Mouse (Mus musculus) hindbrain, embryonic 16.5 days (tissue): ENCODE measurements around the gene Ttc34. TPM values are rescaled to one million over a fixed set of nuclear protein-coding genes. Genes with fewer than 3 reads are reported as not detected.

Experiments
- ATAC-seq: fragments of 200-750 bp; cut with Nextera tagmentation; 2 replicates; pipeline ENCODE4 v1.8.0; 2017; ENCODE audit warnings: moderate TSS enrichment, moderate library complexity
- H3K27ac ChIP-seq: fragments of 300-500 bp; sonication (generic); 2 replicates; pipeline ENCODE4 v1.5.1; 2014; ENCODE audit warnings: low read depth, mild to moderate bottlenecking, control low read depth, low read length, moderate library complexity
- H3K27me3 ChIP-seq: fragments of 300-500 bp; sonication (generic); replicated peaks from 2 replicates; pipeline ENCODE4 v1.6.1; 2014; ENCODE audit warnings: low read length; ENCODE audit not compliant: control insufficient read depth, insufficient read depth
- H3K36me3 ChIP-seq: fragments of 300-500 bp; sonication (generic); 2 replicates; pipeline ENCODE4 v1.6.1; 2014; ENCODE audit warnings: mild to moderate bottlenecking, low read length, moderate library complexity, mixed read lengths; ENCODE audit not compliant: control insufficient read depth, insufficient read depth
- H3K4me1 ChIP-seq: fragments of 300-500 bp; sonication (generic); 2 replicates; pipeline ENCODE4 v1.6.1; 2014; ENCODE audit warnings: low read depth, low read length; ENCODE audit not compliant: control insufficient read depth, insufficient read depth
- H3K4me2 ChIP-seq: fragments of 300-500 bp; sonication (generic); 2 replicates; pipeline ENCODE4 v1.6.1; 2014; ENCODE audit warnings: mild to moderate bottlenecking, low read length, control low read depth, moderate library complexity
- H3K4me3 ChIP-seq: fragments of 300-500 bp; sonication (generic); 2 replicates; pipeline ENCODE4 v1.5.1; 2014; ENCODE audit warnings: mild to moderate bottlenecking, low read length, control low read depth, moderate library complexity
- H3K9ac ChIP-seq: fragments of 300-500 bp; sonication (generic); 2 replicates; pipeline ENCODE4 v1.6.1; 2014; ENCODE audit warnings: low read depth, mild to moderate bottlenecking, control low read depth, low read length, moderate library complexity
- H3K9me3 ChIP-seq: fragments of 300-500 bp; sonication (generic); 2 replicates; pipeline ENCODE4 v1.6.1; 2014; ENCODE audit warnings: mild to moderate bottlenecking, low read length, moderate library complexity; ENCODE audit not compliant: control insufficient read depth
- WGBS: fragments of 180-500 bp; shearing (Covaris S2); extraction: QIAGEN DNeasy Blood & Tissue Kit; methylation state at CpG from one replicate; pipeline ENCODE4 v1.1.7; 2014; 5-methylcytosine and 5-hydroxymethylcytosine counted together
- polyA plus RNA-seq: library from polyadenylated mRNA; unstranded; fragments of >200 nt; fragmentation: Nextera tagmentation; extraction: Ambion mirVana; gene quantifications from 2 replicates; pipeline ENCODE4 v1.2.1, GENCODE M21; 2015

Ttc34 gene
- polyA plus RNA-seq, 1 experiment from 2014 or later, result 2.3 TPM

- H3K9ac ChIP-seq, result peak overlapping the region; percentile 82; the same call in 1 of the 2 replicates
- peak overlapping the region; percentile 56 for H3K4me3 ChIP-seq
- H3K27me3 ChIP-seq, result no peaks in the 10 kb centered on the region
- no peak overlapping the region for H3K27ac ChIP-seq
- peak overlapping the region; percentile 86 for H3K4me2 ChIP-seq
- 70% methylated on average over 12 of the region's 12 CpGs for WGBS
- no peaks in the 10 kb centered on the region for H3K9me3 ChIP-seq
- no peak for ATAC-seq
- H3K36me3 ChIP-seq, result no peaks in the 10 kb centered on the region
- peaks cover 6% of the 10 kb centered on the region; the same call in 1 of the 2 replicates for H3K4me1 ChIP-seq
Measured at GRCm38 (mm10) chr4:154854676-154855345, 17.6 kb downstream of the Ttc34 start.

GRCm38 (mm10) chr4:154855721-154856479 is 18.6 kb downstream of the Ttc34 start:
- ATAC-seq, result peak; percentile 96
- Histone ChIP-seq H3K9me3 (no peaks in the 10 kb centered on the region), H3K27ac (peak overlapping the region; percentile 90), H3K4me3 (peak overlapping the region; percentile 56), H3K4me2 (peak overlapping the region; percentile 86), H3K9ac (peak overlapping the region; percentile 82), H3K27me3 (no peaks in the 10 kb centered on the region), H3K4me1 (peaks cover 6% of the 10 kb centered on the region; the same call in 1 of the 2 replicates), H3K36me3 (no peaks in the 10 kb centered on the region)
- under 1% methylated on average over 67 of the region's 110 CpGs for WGBS

- H3K36me3 ChIP-seq, result no peaks in the 10 kb centered on the region
- 17% methylated on average over 9 of the region's 9 CpGs for WGBS
- peak overlapping the region; percentile 56 for H3K4me3 ChIP-seq
- H3K27ac ChIP-seq, result peak overlapping the region; percentile 90
- H3K9me3 ChIP-seq, result no peaks in the 10 kb centered on the region
- H3K27me3 ChIP-seq, result no peaks in the 10 kb centered on the region
- no peak for ATAC-seq
- H3K4me2 ChIP-seq, result peak overlapping the region; percentile 86
- peaks cover 6% of the 10 kb centered on the region; the same call in 1 of the 2 replicates for H3K4me1 ChIP-seq
- H3K9ac ChIP-seq, result peak overlapping the region; percentile 82
Measured at GRCm38 (mm10) chr4:154856480-154856837, 19.2 kb downstream of the Ttc34 start.

- Histone ChIP-seq H3K9ac (no peak overlapping the region), H3K9me3 (no peaks in the 10 kb centered on the region), H3K27me3 (no peaks in the 10 kb centered on the region), H3K36me3 (no peaks in the 10 kb centered on the region), H3K4me3 (peak overlapping the region; percentile 56; the same call in 1 of the 2 replicates), H3K27ac (no peak overlapping the region), H3K4me2 (peak overlapping the region; percentile 86), H3K4me1 (peaks cover 6% of the 10 kb centered on the region; the same call in 1 of the 2 replicates)
- 87% methylated on average over 7 of the region's 7 CpGs for WGBS
- ATAC-seq, result no peak
Measured at GRCm38 (mm10) chr4:154856882-154857281, 19.6 kb downstream of the Ttc34 start.

GRCm38 (mm10) chr4:154857366-154858240 is 20.3 kb downstream of the Ttc34 start:
- Histone ChIP-seq H3K9ac (no peak overlapping the region), H3K27me3 (no peaks in the 10 kb centered on the region), H3K4me1 (peaks cover 6% of the 10 kb centered on the region; the same call in 1 of the 2 replicates), H3K4me3 (no peak overlapping the region), H3K27ac (no peak overlapping the region), H3K9me3 (no peaks in the 10 kb centered on the region), H3K36me3 (no peaks in the 10 kb centered on the region), H3K4me2 (no peak overlapping the region)
- no peak for ATAC-seq
- 80% methylated on average over 10 of the region's 10 CpGs for WGBS

GRCm38 (mm10) chr4:154858601-154859000 is 21.3 kb downstream of the Ttc34 start:
- no peaks in the 10 kb centered on the region for H3K27me3 ChIP-seq
- H3K4me3 ChIP-seq, result no peak overlapping the region
- no peaks in the 10 kb centered on the region for H3K9me3 ChIP-seq
- no peak overlapping the region for H3K4me2 ChIP-seq
- H3K27ac ChIP-seq, result no peak overlapping the region
- no peak overlapping the region for H3K9ac ChIP-seq
- no peaks in the 10 kb centered on the region for H3K36me3 ChIP-seq
- peaks cover 6% of the 10 kb centered on the region; the same call in 1 of the 2 replicates for H3K4me1 ChIP-seq
- ATAC-seq, result no peak
- WGBS, result 78% methylated on average over 3 of the region's 3 CpGs

- Histone ChIP-seq H3K27ac (no peak overlapping the region), H3K27me3 (no peaks in the 10 kb centered on the region), H3K36me3 (no peaks in the 10 kb centered on the region), H3K4me2 (no peak overlapping the region), H3K9ac (no peak overlapping the region), H3K4me1 (peaks cover 13% of the 10 kb centered on the region), H3K4me3 (no peak overlapping the region), H3K9me3 (no peaks in the 10 kb centered on the region)
- ATAC-seq, result no peak
- WGBS, result 89% methylated on average over 5 of the region's 5 CpGs
Measured at GRCm38 (mm10) chr4:154861967-154862366, 24.7 kb downstream of the Ttc34 start.

- Histone ChIP-seq H3K27ac (peak overlapping the region; percentile 76), H3K4me3 (no peak overlapping the region), H3K9me3 (no peaks in the 10 kb centered on the region), H3K36me3 (no peaks in the 10 kb centered on the region), H3K27me3 (no peaks in the 10 kb centered on the region), H3K4me1 (peaks cover 13% of the 10 kb centered on the region), H3K9ac (no peak overlapping the region), H3K4me2 (no peak overlapping the region)
- no peak for ATAC-seq
- WGBS, result 84% methylated on average over 3 of the region's 3 CpGs
Measured at GRCm38 (mm10) chr4:154863436-154863935, 26.2 kb downstream of the Ttc34 start.
